Mouse (Mus musculus) liver, postnatal 0 days (tissue): Measurements from ENCODE around the gene Comp.

Experiments
- CTCF ChIP-seq: sonication (generic); IDR thresholded peaks from 2 replicates; pipeline ENCODE4 v1.5.1; 2016; ENCODE audit warnings: antibody characterized with exemption, low read depth
- EP300 ChIP-seq: IDR thresholded peaks from 2 replicates; pipeline ENCODE4 v1.6.1; 2016; ENCODE audit warnings: antibody characterized with exemption, low read depth, mild to moderate bottlenecking

DNA sequence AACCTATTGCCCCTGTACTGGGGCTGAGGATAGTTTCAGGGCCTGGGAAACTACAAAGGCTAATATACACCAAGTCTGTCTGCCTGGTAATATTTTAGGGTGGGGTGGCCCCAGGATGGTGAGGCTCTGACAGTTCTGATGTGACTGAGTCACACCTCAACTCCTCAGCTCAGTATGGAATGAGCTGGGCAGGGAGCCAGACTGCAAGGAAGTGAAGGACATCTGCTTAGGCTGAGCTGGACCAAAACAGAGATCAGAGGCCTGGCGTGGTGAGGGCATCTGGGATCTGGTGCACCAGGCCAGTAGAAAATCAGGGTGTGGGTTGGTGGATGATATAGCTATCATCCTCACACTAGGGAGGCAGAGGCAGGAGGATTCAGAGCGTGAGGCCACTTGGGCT lies 16.3 kb downstream of the Comp start:
- TF ChIP-seq CTCF, result no peak
- no peak for TF ChIP-seq EP300
